Mouse (Mus musculus) c-Kit-positive CD71-positive TER-119-positive erythroid progenitor cells, embryonic 14.5 days (primary cell): Measurements from ENCODE around the gene Btbd11.

Source experiments
- DNase-seq: peaks from one replicate; pipeline ENCODE4 v3.0.0-alpha.2; 2013; ENCODE audit warnings: low spot score

The Btbd11 gene

GRCm38 (mm10) chr10:85386605-85387218 lies at the start of gene Btbd11:
Btbd11 (plus strand) TSS chr10:85386814.
- peak; percentile 30 for DNase-seq

GRCm38 (mm10) chr10:85338733-85339132 lies 47.9 kb upstream of the Btbd11 start:
- no peak for DNase-seq

- no peak for DNase-seq
Measured at GRCm38 (mm10) chr10:85341867-85342266, 44.7 kb upstream of the Btbd11 start.

- DNase-seq: no peak
Measured at GRCm38 (mm10) chr10:85347171-85347570, 39.4 kb upstream of the Btbd11 start.

- DNase-seq: no peak
Measured at GRCm38 (mm10) chr10:85352505-85352904, 34.1 kb upstream of the Btbd11 start.

GRCm38 (mm10) chr10:85354270-85354669 lies 32.3 kb upstream of the Btbd11 start:
- no peak for DNase-seq

- DNase-seq: no peak
Measured at GRCm38 (mm10) chr10:85359501-85360066, 27.0 kb upstream of the Btbd11 start.

GRCm38 (mm10) chr10:85362766-85363442 lies 23.7 kb upstream of the Btbd11 start:
- no peak for DNase-seq

GRCm38 (mm10) chr10:85366876-85367275 lies 19.7 kb upstream of the Btbd11 start:
- no peak for DNase-seq

- DNase-seq: no peak
Measured at GRCm38 (mm10) chr10:85371309-85371708, 15.3 kb upstream of the Btbd11 start.

GRCm38 (mm10) chr10:85372108-85372507 lies 14.5 kb upstream of the Btbd11 start:
- no peak for DNase-seq

- no peak for DNase-seq
Measured at GRCm38 (mm10) chr10:85378972-85379371, 7.6 kb upstream of the Btbd11 start.

- no peak for DNase-seq
Measured at GRCm38 (mm10) chr10:85382981-85383380, 3.6 kb upstream of the Btbd11 start.

- no peak for DNase-seq
Measured at GRCm38 (mm10) chr10:85387219-85388070, 831 bp downstream of the Btbd11 start.

GRCm38 (mm10) chr10:85388071-85388750 lies 1.6 kb downstream of the Btbd11 start:
- no peak for DNase-seq

- no peak for DNase-seq
Measured at GRCm38 (mm10) chr10:85388751-85389115, 2.1 kb downstream of the Btbd11 start.

GRCm38 (mm10) chr10:85389286-85390139 lies 2.9 kb downstream of the Btbd11 start:
- DNase-seq: no peak

GRCm38 (mm10) chr10:85393016-85393415 lies 6.4 kb downstream of the Btbd11 start:
- no peak for DNase-seq

- DNase-seq: no peak
Measured at GRCm38 (mm10) chr10:85394558-85394957, 7.9 kb downstream of the Btbd11 start.

- DNase-seq: no peak
Measured at GRCm38 (mm10) chr10:85411120-85411519, 24.5 kb downstream of the Btbd11 start.
